Mouse (Mus musculus) midbrain, embryonic 16.5 days (tissue): ENCODE measurements around the gene Tbc1d22a. TPM values are rescaled to one million over a fixed set of nuclear protein-coding genes. Genes with fewer than 3 reads are reported as not detected.

Experiments
- ATAC-seq: fragments of 200-750 bp; cut with Nextera tagmentation; 2 replicates; pipeline ENCODE4 v1.8.0; 2017; ENCODE audit warnings: moderate TSS enrichment
- H3K27ac ChIP-seq: fragments of 300-500 bp; sonication (generic); 2 replicates; pipeline ENCODE4 v1.5.1; 2014; ENCODE audit warnings: mild to moderate bottlenecking, low read length, mixed read lengths
- H3K27me3 ChIP-seq: fragments of 300-500 bp; sonication (generic); 2 replicates; pipeline ENCODE4 v1.6.1; 2014; ENCODE audit warnings: low read depth, low read length, mixed read lengths; ENCODE audit not compliant: control insufficient read depth, insufficient read depth
- H3K36me3 ChIP-seq: fragments of 300-500 bp; sonication (generic); 2 replicates; pipeline ENCODE4 v1.6.1; 2014; ENCODE audit warnings: mild to moderate bottlenecking, low read length, moderate library complexity, mixed read lengths; ENCODE audit not compliant: control insufficient read depth, insufficient read depth
- H3K4me1 ChIP-seq: fragments of 300-500 bp; sonication (generic); 2 replicates; pipeline ENCODE4 v1.6.1; 2014; ENCODE audit warnings: mild to moderate bottlenecking, low read length, mixed read lengths; ENCODE audit not compliant: control insufficient read depth, insufficient read depth
- H3K4me2 ChIP-seq: fragments of 300-500 bp; sonication (generic); 2 replicates; pipeline ENCODE4 v1.6.1; 2014; ENCODE audit warnings: mild to moderate bottlenecking, low read length, mixed read lengths
- H3K4me3 ChIP-seq: fragments of 300-500 bp; sonication (generic); 2 replicates; pipeline ENCODE4 v1.5.1; 2014; ENCODE audit warnings: low read depth, mild to moderate bottlenecking, low read length, moderate library complexity, mixed read lengths
- H3K9ac ChIP-seq: fragments of 300-500 bp; sonication (generic); 2 replicates; pipeline ENCODE4 v1.6.1; 2014; ENCODE audit warnings: low read depth, low read length, mixed read lengths
- H3K9me3 ChIP-seq: fragments of 300-500 bp; sonication (generic); replicated peaks from 2 replicates; pipeline ENCODE4 v1.6.1; 2014; ENCODE audit warnings: mild to moderate bottlenecking, low read length, mixed read lengths; ENCODE audit not compliant: control insufficient read depth, poor library complexity, severe bottlenecking
- WGBS: fragments of 180-500 bp; shearing (Covaris S2); extraction: QIAGEN DNeasy Blood & Tissue Kit; methylation state at CpG from one replicate; pipeline ENCODE4 v1.1.7; 2014; 5-methylcytosine and 5-hydroxymethylcytosine counted together
- polyA plus RNA-seq: library from polyadenylated mRNA; unstranded; fragments of >200 nt; fragmentation: Nextera tagmentation; extraction: Ambion mirVana; gene quantifications from 2 replicates; pipeline ENCODE4 v1.2.1, GENCODE M21; 2015

Gene Tbc1d22a
- polyA plus RNA-seq, 1 experiment from 2014 or later = 12.8 TPM

DNA sequence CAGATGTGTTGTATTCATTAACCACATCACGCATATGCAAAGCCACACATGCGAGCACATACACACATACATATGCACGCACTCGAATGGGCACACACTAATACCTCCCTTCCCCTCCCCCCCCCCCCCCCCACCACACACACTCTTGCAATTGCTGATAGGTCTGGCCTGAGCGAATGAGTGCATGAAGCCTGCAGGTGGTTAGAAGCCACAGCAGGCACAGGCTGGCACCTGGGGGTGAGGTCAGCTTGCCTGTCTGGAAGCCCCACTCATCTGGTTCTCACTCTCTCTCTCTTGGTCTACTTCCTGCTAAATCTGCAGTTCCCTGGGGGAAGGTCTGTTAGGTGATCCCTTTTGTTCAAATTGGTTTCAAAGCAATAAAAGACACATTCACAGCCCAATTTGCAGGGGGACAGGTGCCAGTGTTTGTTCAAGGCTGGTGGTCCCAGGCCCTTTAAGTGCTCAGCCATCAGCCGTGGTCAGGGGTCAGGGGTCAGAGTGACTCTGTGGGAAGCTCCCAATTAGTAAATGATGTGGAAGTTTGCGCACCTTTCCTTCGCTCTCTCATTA lies 215.6 kb downstream of the Tbc1d22a start:
- no peaks in the 10 kb centered on the region for H3K27me3 ChIP-seq
- 78% methylated on average over 8 of the region's 8 CpGs for WGBS
- H3K4me1 ChIP-seq = peaks cover 20% of the 10 kb centered on the region; the same call in 1 of the 2 replicates
- no peak for ATAC-seq
- H3K4me2 ChIP-seq = no peak overlapping the region
- H3K27ac ChIP-seq = no peak overlapping the region
- H3K36me3 ChIP-seq = no peaks in the 10 kb centered on the region
- no peaks in the 10 kb centered on the region for H3K9me3 ChIP-seq
- no peak overlapping the region for H3K9ac ChIP-seq
- H3K4me3 ChIP-seq = no peak overlapping the region

DNA sequence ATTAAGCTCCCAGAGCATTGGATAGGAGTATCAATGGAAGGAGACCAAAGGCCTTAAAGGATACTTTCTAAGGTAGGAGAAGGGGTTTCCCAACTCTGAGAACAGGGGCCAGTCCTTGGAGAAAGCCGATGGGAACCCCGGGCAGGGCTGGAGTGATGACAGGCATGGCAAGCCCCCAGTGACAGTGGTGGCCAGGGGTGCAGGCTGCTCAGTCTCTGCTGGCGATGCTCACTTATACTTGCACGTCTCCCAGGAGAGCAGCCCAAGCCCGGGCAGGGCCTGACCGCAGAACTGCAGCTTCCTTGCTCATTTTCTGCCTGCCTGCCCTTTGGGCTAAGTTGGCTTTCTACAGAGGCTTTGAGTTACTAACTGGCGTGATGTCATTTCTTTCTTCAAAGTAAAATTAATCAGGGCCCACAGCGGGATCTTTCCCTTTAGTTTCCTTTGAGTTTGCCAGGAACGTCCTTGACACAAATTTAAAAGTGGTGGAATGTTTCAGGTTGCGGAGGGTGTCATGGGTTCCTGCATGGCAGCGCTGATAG lies 217.4 kb downstream of the Tbc1d22a start:
- no peak overlapping the region for H3K4me2 ChIP-seq
- H3K27ac ChIP-seq = peak overlapping the region; percentile 19; the same call in 1 of the 2 replicates
- H3K9ac ChIP-seq = no peak overlapping the region
- H3K4me3 ChIP-seq = no peak overlapping the region
- ATAC-seq = no peak
- WGBS = 58% methylated on average over 11 of the region's 11 CpGs
- no peaks in the 10 kb centered on the region for H3K36me3 ChIP-seq
- H3K4me1 ChIP-seq = peaks cover 16% of the 10 kb centered on the region; the same call in 1 of the 2 replicates
- no peaks in the 10 kb centered on the region for H3K27me3 ChIP-seq
- H3K9me3 ChIP-seq = no peaks in the 10 kb centered on the region

DNA sequence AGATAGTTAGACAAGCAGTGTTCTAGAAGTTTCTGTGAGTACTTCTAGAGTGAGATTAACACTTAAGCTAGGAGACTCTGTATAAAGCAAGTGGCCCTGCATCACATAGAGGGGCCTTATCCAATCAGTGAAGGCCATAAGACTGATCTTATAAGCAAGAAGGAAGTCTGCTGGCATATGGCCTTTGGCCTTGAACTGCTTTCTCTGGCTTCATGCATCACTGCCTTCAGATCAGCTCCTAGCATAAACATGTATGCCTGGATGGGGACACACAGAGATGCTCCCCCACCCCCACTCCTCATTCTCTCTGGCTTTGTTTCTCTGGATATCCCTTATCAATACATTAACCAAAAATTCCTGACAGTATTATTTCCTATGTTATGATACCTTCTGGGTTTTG lies 218.5 kb downstream of the Tbc1d22a start:
- no peaks in the 10 kb centered on the region for H3K36me3 ChIP-seq
- H3K9me3 ChIP-seq = no peaks in the 10 kb centered on the region
- no peak overlapping the region for H3K4me2 ChIP-seq
- H3K4me1 ChIP-seq = peaks cover 16% of the 10 kb centered on the region; the same call in 1 of the 2 replicates
- ATAC-seq = no peak
- H3K9ac ChIP-seq = no peak overlapping the region
- no peak overlapping the region for H3K27ac ChIP-seq
- H3K4me3 ChIP-seq = no peak overlapping the region
- H3K27me3 ChIP-seq = no peaks in the 10 kb centered on the region

DNA sequence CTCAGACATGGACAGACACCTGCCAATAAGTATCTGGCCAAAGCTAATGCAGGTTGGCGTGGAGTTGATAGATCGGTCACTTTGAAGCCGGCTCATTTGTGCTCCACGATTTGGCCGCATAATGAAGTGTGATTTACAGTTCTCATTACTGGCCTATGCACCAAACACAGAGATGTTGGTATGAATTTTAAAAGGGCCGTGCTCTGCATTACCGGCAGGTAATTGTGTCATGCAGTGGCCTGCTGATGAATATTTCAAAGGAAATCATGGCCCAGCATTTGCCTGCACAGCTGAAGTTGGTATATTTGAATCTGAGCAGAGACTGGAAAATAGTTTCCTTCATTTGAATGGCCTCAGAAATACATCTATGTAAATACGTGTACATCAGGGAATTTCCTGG lies 219.1 kb downstream of the Tbc1d22a start:
- ATAC-seq = no peak
- Histone ChIP-seq H3K27ac (no peak overlapping the region), H3K4me1 (peaks cover 14% of the 10 kb centered on the region; the same call in 1 of the 2 replicates), H3K4me3 (no peak overlapping the region), H3K9ac (no peak overlapping the region), H3K4me2 (no peak overlapping the region), H3K9me3 (no peaks in the 10 kb centered on the region), H3K36me3 (no peaks in the 10 kb centered on the region), H3K27me3 (no peaks in the 10 kb centered on the region)
- 49% methylated on average over 8 of the region's 8 CpGs for WGBS

DNA sequence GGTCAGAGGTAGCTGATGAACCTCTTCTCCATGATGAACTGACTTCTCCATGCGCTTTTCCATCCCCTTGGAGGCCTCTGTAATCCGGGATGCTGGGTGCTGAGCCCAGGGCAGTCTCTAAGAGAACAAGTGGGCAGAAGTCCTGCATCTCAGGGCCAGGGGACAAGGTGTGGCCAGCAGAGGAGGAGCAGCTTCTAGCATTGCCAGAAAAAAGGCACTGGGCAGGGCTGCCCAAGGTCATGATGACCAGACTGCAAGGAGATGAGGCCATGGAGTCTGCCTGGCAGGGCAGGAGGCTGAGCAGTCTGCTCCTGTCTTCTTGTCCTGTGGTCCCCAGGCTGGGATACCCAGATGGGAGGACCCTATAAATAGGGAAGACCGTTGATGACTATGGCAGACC lies 220.0 kb downstream of the Tbc1d22a start:
- H3K4me1 ChIP-seq = peaks cover 12% of the 10 kb centered on the region; the same call in 1 of the 2 replicates
- ATAC-seq = no peak

DNA sequence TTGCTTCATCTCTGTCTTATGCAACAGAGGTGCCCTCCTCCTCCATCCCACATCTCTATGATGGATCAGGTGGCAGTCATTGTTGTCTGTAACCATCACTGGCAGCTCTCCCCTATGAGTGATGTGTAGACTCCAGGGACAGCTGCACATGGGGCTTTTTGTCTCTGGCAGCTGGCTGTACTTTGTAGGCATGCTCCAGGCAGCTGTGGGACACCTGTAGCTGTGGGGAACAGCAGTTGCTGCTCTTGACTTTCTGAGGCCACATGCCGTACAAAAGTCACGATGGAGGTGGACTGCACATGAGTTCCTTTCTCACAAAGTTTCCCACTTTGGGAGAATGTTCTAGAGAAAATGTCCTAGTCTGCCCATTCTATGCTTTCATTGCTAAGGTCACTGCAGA lies 223.1 kb downstream of the Tbc1d22a start:
- no peaks in the 10 kb centered on the region for H3K9me3 ChIP-seq
- H3K27me3 ChIP-seq = no peaks in the 10 kb centered on the region
- 91% methylated on average over 2 of the region's 2 CpGs for WGBS
- H3K9ac ChIP-seq = no peak overlapping the region
- H3K4me2 ChIP-seq = no peak overlapping the region
- H3K4me3 ChIP-seq = no peak overlapping the region
- ATAC-seq = no peak
- no peaks in the 10 kb centered on the region for H3K36me3 ChIP-seq
- H3K4me1 ChIP-seq = peaks cover 5% of the 10 kb centered on the region; the same call in 1 of the 2 replicates
- no peak overlapping the region for H3K27ac ChIP-seq

More for the DNA sequence above, 220.0 kb downstream of the Tbc1d22a start:
- H3K36me3 ChIP-seq = no peaks in the 10 kb centered on the region
- H3K4me3 ChIP-seq = no peak overlapping the region
- 0 out of 2 replicates have a peak overlapping the region, but pooled peaks have one; percentile 14 for H3K9ac ChIP-seq
- 91% methylated on average over 3 of the region's 3 CpGs for WGBS
- no peak overlapping the region for H3K4me2 ChIP-seq
- H3K27ac ChIP-seq = peak overlapping the region; percentile 47; the same call in 1 of the 2 replicates
- H3K9me3 ChIP-seq = no peaks in the 10 kb centered on the region
- no peaks in the 10 kb centered on the region for H3K27me3 ChIP-seq

DNA sequence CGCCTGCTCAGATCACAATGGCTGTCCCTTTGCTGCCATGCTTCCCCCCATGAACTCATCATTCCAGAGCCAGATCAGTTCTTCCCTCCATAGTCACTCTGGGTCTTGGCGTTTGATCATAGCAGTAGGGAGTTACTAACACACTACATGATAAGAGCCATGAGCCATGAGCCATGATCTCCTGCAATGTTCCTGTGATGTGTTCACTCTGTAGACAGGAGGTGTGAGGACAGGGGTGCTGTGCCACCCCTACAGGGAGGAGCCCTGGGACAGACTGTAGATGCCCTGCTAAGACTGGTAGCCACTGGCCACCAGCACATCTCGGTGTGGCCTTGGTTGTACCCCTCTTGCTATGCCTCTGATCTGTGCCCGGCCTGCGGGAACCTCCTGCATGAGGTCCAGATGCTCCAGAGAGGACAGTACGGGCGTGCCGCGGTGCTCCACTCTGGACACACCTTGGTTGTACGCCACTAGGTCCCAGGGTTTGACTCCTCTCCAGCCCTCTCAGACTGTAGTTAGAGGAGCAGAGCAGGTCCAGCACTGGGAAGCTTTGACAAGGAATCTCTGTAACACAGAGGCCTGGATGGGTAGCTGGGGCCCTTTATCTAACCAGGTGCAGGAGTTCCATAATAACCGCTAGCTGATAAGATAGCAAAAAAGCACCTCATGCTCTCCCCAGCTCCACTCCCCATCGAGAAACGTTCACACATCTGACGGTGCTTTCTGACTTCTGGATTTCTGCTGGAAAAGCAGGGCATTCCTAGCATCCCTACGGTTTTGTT lies 224.9 kb downstream of the Tbc1d22a start:
- Histone ChIP-seq H3K9ac (no peak overlapping the region), H3K27me3 (no peaks in the 10 kb centered on the region), H3K4me1 (no peaks in the 10 kb centered on the region), H3K27ac (no peak overlapping the region), H3K9me3 (no peaks in the 10 kb centered on the region), H3K36me3 (no peaks in the 10 kb centered on the region), H3K4me2 (no peak overlapping the region), H3K4me3 (no peak overlapping the region)
- no peak for ATAC-seq
- WGBS = 93% methylated on average over 15 of the region's 15 CpGs

DNA sequence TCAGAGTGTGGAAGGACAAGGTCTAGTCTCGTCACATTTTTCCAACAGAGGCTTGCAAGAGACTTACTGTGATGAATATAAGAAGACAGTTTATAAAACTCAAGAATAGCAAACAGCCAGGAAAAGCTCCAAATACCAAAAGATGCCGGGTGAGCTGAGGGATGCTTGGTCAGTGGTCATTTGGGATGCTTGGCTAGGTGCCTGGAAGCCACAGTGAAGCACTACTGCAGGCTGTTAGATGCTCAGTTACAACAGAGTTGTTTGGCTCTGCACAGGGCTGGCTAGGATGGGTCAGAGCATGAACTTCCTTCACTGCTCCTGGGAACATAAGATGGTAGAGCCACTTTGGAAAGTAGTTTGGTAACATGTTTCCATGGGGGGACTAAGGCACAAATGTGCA lies 230.0 kb downstream of the Tbc1d22a start:
- no peak overlapping the region for H3K4me3 ChIP-seq
- H3K4me2 ChIP-seq = no peak overlapping the region
- WGBS = 80% methylated on average over 2 of the region's 2 CpGs
- H3K36me3 ChIP-seq = no peaks in the 10 kb centered on the region
- H3K4me1 ChIP-seq = no peaks in the 10 kb centered on the region
- H3K9ac ChIP-seq = no peak overlapping the region
- H3K9me3 ChIP-seq = no peaks in the 10 kb centered on the region
- H3K27me3 ChIP-seq = no peaks in the 10 kb centered on the region
- no peak overlapping the region for H3K27ac ChIP-seq
- ATAC-seq = no peak

DNA sequence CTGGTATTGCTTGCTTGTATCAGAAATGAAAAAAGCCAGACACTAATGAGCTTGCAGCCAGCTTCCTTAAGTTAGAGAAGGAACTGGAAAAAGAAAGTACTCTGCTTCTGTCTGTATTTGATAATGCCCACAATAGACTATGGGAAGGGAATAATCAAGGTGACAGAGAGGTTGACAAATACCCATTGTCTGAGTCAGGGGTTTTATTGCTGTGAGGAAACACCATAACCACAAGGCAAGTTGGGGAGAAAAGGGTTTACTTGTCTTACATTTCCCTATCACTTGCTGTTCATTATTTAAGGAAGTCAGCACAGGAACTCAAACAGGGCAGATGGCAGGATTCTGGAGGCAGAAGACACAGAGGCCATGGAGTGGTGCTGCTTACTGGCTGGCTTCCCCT lies 231.8 kb downstream of the Tbc1d22a start:
- H3K4me2 ChIP-seq = no peak overlapping the region
- no peaks in the 10 kb centered on the region for H3K4me1 ChIP-seq
- no peaks in the 10 kb centered on the region for H3K27me3 ChIP-seq
- H3K9me3 ChIP-seq = no peaks in the 10 kb centered on the region
- no peak for ATAC-seq
- no peak overlapping the region for H3K4me3 ChIP-seq
- H3K9ac ChIP-seq = no peak overlapping the region
- no peaks in the 10 kb centered on the region for H3K36me3 ChIP-seq
- H3K27ac ChIP-seq = no peak overlapping the region
